ENCODE assay signal across 14 mouse cellular contexts in the genomic region with DNA sequence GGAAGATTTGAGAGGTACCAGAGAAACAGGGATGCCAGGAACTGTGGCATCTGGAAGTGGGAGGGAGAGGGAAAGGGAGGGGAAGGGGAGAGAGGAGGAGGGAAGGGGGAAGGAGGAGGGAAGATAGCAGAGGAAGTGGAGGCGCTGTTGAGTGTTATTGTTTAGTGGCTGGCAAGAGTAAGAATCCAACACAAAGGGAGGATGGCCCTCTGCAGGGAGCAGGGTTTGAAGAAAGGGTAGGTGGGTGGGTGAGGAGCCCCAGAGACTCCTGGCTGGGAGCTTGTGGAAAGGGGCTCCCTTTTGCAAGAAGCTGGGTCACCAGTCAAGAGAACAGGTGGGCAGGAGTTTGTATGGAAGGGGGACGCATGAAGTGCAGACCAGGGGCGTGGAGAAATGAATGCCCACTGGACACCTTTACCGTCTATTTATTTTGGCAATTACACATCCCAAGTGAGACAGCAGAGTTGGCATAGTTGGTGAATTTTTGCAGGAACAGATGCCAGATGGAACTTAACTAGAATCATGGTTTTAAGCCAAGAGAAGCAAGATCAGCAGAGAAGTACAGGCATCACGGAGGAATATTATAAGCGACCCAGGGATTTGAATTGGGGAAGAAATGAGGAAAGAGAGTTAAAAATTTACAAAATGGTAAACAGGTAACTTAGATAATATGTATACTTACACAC.
DNase-seq lines count a peak whose midpoint lies in the region; TF ChIP-seq lines count a peak whose summit lies in the region.
"Had no signal": no experiment of that assay in that cellular context is flagged by ENCODE, and none has a peak within 500 bp of the region (broad histone marks: within the 10 kb centered on the region; RNA-seq: fewer than 3 reads in every experiment).

No protein-coding gene starts in this region.

- intact Hi-C loops in left cerebral cortex, postnatal 4 days (cut with DNase I): no loop called here

- TF ChIP-seq CTCF in brain, embryonic 14.5 days (IDR thresholded peaks at IDR 0.05; ENCODE audit: borderline replicate concordance, extremely low read depth, insufficient read depth, insufficient read length): no peak

- DNase-seq in left cerebral cortex, adult 11 months (ENCODE audit: low spot score): peak; percentile 35
- DNase-seq in left cerebral cortex, postnatal 4 days: no peak
- peak; percentile 52 for DNase-seq in brain, embryonic 14.5 days (ENCODE audit: low read depth)
- peak; percentile 55 to 57 for DNase-seq in frontal cortex, postnatal 36 days (ENCODE audit: low spot score in 2 of 2)
- DNase-seq in left cerebral cortex, adult 9 months (ENCODE audit: low spot score in 2 of 2): peak; percentile 15 to 69
- DNase-seq in urinary bladder, postnatal 36 days (ENCODE audit: low spot score in 2 of 2): no peak
- DNase-seq in adrenal gland, postnatal 14 days: no peak
- DNase-seq: cerebellum, adult 18-20 months; gastrocnemius, adult 2 months; heart, postnatal 4 days; lung, adult 18-20 months; lung, postnatal 4 days; midbrain, embryonic 14.5 days; thymus, adult 2 months had no signal

- no peak for TF ChIP-seq POLR2A in brain, embryonic 14.5 days (IDR thresholded peaks at IDR 0.05; ENCODE audit: borderline replicate concordance, extremely low read depth, insufficient read depth, insufficient read length, poor library complexity, severe bottlenecking)

Comparison
In these comparisons a context has a peak if more than half of its experiments do, and no peak if none do; other contexts are left out.
1. DNase-seq: peak in left cerebral cortex, adult 11 months (single experiment), brain, embryonic 14.5 days (single experiment), frontal cortex, postnatal 36 days (2 of 2) and left cerebral cortex, adult 9 months (2 of 2); none in left cerebral cortex, postnatal 4 days (single experiment), urinary bladder, postnatal 36 days (0 of 2) and adrenal gland, postnatal 14 days (single experiment).